Mouse (Mus musculus) kidney, adult 10 weeks (tissue): ENCODE results near the gene Dvl3. TPM values are rescaled to one million over a fixed set of nuclear protein-coding genes. Genes with fewer than 3 reads are reported as not detected.

Experiments used
- polyA plus RNA-seq: library from polyadenylated mRNA; stranded (reverse); fragments of 350-450 nt; fragmentation: Illumina TruSeq; extraction: RNeasy Lipid Tissue Mini Kit (QIAGEN cat#74804); gene quantifications from one replicate; pipeline ENCODE4 v1.2.3, GENCODE M21; 2014; ENCODE audit warnings: low read depth, low replicate concordance

The Dvl3 gene
- 18.8 TPM for polyA plus RNA-seq

GRCm38 (mm10) chr16:20516726-20517201 lies at the start of gene Dvl3:
TSS of gene Dvl3 (plus strand) at chr16:20516982.

GRCm38 (mm10) chr16:20498677-20499475 lies 17.9 kb upstream of the Dvl3 start, which contains the start of gene Eif2b5:
TSS of gene Eif2b5 (plus strand) at chr16:20498817.

GRCm38 (mm10) chr16:20535296-20536080 lies 18.7 kb downstream of the Dvl3 start, which contains the start of gene Ap2m1:
TSS of gene Ap2m1 (plus strand) at chr16:20535478.

GRCm38 (mm10) chr16:20548096-20548948 lies 31.5 kb downstream of the Dvl3 start, which contains the start of gene Abcf3:
TSS of gene Abcf3 (plus strand) at chr16:20548577.

Other genes with a start within 250 kb of the Dvl3 start
- 59.5 TPM for gene Parl, start 214.6 kb upstream of the Dvl3 start, polyA plus RNA-seq
- not detected for gene Cyp2ab1, start 191.6 kb upstream of the Dvl3 start, polyA plus RNA-seq
- gene Abcc5, start 90.6 kb upstream of the Dvl3 start, polyA plus RNA-seq = 30.8 TPM
- gene Eif2b5, start 18.2 kb upstream of the Dvl3 start, polyA plus RNA-seq = 11.9 TPM
- 132 TPM for gene Ap2m1, start 18.5 kb downstream of the Dvl3 start, polyA plus RNA-seq
- 19.3 TPM for gene Abcf3, start 31.6 kb downstream of the Dvl3 start, polyA plus RNA-seq
- not detected for gene Vwa5b2, start 72.5 kb downstream of the Dvl3 start, polyA plus RNA-seq
- gene Eef1akmt4, start 94.6 kb downstream of the Dvl3 start, polyA plus RNA-seq = 0.57 TPM
- gene Gm49333, start 94.6 kb downstream of the Dvl3 start, polyA plus RNA-seq = not detected
- gene Alg3, start 94.8 kb downstream of the Dvl3 start, polyA plus RNA-seq = 4.7 TPM
- 0.49 TPM for gene Camk2n2, start 104.3 kb downstream of the Dvl3 start, polyA plus RNA-seq
- gene Ece2, start 112.8 kb downstream of the Dvl3 start, polyA plus RNA-seq = not detected
- gene Psmd2, start 134.7 kb downstream of the Dvl3 start, polyA plus RNA-seq = 67.2 TPM
- 88.1 TPM for gene Eif4g1, start 151.3 kb downstream of the Dvl3 start, polyA plus RNA-seq
- gene Fam131a, start 176.3 kb downstream of the Dvl3 start, polyA plus RNA-seq = not detected
- gene Polr2h, start 200.7 kb downstream of the Dvl3 start, polyA plus RNA-seq = 16.5 TPM
- not detected for gene Clcn2, start 200.8 kb downstream of the Dvl3 start, polyA plus RNA-seq
- gene Chrd, start 216.1 kb downstream of the Dvl3 start, polyA plus RNA-seq = 0.24 TPM
- gene Thpo, start 217.5 kb downstream of the Dvl3 start, polyA plus RNA-seq = 0.36 TPM